Mouse (Mus musculus) forelimb bud, embryonic 11.5 days (tissue): Measurements from ENCODE around the gene Meis2.

Source experiments
- DNase-seq: peaks from one replicate; pipeline ENCODE4 v3.0.0-alpha.2; 2012; ENCODE audit warnings: low read depth, low spot score

Meis2 gene

GRCm38 (mm10) chr2:116068461-116068860 lies 2.8 kb upstream of the Meis2 start:
- no peak for DNase-seq

- DNase-seq, result no peak
These were observed 2.1 kb upstream of the Meis2 start for GRCm38 (mm10) chr2:116067711-116068110.

- peak; percentile 83 for DNase-seq
These were observed 1.4 kb upstream of the Meis2 start for GRCm38 (mm10) chr2:116067065-116067497.

DNA sequence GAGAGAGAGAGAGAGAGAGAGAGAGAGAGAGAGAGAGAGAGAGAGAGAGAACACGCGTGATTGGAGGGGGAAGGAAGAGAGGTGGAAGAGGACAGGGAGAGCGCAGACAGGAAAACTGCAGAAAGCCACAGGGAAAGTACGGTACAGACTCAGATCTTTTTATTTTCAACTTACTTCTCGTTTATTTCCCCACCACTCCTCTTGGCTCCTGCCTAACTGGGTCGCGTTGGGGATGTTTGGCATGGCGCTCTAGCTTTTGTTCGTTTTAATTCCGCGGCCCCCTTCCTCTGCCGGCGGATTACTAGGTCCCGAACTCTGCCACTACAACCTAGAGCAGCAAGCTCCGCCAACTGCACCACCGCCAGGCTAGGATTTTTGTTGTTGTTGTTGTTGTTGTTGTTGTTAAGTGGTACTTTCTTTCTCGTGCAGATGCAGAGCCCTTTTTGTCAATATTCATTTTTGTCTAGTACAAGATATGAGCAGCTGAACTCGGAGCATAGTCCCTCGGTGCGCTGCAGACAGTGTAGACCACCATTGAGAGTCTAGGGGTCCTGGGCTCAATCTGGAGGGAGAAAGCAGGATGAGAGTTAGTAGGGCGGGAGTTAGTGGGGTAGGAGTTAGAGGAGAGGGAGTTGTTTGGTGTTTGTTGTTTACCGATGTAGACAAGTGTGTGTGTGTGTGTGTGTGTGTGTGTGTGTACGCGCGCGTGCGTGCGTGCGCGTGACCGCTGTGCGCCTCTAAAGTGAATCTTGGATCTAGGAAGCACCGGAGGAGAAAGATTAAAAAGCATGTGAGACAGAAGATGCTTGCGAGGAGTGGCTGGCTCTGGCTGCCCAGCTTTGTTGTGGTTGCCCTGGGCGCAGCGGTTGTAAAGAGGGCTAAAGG lies 660 bp upstream of the Meis2 start:
- DNase-seq, result no peak

- no peak for DNase-seq
These were observed 582 bp downstream of the Meis2 start for GRCm38 (mm10) chr2:116065057-116065456.

DNA sequence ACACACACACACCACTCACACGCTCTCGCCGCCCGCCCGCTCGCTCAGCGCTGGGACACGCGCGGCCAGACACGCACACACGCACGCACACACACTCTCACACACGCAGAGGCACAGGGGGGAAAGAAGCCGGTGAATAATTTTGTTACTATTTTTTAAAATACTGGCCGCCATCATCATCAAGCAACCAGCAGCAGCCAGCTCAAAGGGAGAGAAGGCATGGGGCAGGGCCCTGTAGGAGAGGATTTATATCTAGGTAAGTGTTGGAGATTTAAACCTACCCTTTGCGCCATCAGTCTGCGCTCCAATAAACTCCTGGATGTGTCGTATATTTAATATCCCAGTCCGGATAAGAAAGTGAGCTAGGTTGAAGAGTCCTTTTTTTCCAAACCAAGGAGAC lies 1.1 kb downstream of the Meis2 start:
- DNase-seq, result no peak

GRCm38 (mm10) chr2:116063819-116064293 lies 1.8 kb downstream of the Meis2 start:
- DNase-seq, result no peak

DNA sequence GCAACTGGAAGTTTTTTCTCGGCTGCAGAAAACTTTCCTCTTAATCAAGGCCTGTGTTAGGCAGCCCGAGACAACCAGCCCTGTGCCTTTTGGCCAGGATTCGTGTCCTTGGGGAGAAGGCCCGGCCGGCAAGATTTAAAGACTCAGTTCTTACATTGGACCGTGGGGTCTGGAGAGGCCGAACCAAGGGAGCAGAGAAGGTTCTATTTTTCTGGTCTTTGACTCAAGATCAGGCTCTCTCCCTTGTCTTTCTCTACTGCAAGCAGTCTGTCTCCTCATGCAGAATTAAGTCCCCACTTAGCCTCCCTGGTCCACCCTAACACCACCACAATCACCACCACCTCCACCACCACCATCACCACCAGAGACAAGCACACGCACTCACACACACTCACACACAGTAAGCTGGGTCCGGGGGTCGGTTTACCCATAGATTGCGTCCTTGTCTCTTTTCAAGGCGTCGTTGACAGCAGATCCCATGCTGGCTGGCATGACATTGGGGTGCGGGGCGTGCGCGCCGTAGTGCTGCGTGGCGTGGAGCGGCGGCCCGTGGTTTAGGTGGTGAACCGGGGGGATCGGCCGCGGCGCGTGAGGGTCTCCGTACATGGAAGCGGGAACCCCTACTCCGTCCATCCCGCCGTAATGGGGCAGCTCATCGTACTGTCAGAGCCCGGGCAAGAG lies 2.7 kb downstream of the Meis2 start:
- DNase-seq, result no peak

DNA sequence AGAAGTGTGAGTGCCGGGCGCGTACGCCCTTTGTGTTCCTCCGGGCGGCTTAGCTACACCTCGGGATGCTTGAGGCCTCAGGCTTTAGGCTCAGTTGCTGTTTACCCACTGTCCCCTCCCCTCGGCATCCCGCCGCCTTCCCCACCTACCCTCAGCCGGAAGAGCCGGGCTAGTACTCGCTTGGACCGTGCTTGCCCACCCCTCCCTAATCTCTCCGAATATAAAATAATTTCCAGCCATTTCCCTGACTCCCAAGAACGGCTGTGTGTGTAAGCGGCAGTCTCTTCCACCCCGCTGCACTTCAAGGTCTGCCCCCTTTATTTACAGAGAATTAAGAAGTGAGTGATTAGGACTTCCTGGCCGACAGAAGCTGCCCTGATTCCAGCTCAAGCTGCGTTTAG lies 3.4 kb downstream of the Meis2 start:
- DNase-seq, result no peak

DNA sequence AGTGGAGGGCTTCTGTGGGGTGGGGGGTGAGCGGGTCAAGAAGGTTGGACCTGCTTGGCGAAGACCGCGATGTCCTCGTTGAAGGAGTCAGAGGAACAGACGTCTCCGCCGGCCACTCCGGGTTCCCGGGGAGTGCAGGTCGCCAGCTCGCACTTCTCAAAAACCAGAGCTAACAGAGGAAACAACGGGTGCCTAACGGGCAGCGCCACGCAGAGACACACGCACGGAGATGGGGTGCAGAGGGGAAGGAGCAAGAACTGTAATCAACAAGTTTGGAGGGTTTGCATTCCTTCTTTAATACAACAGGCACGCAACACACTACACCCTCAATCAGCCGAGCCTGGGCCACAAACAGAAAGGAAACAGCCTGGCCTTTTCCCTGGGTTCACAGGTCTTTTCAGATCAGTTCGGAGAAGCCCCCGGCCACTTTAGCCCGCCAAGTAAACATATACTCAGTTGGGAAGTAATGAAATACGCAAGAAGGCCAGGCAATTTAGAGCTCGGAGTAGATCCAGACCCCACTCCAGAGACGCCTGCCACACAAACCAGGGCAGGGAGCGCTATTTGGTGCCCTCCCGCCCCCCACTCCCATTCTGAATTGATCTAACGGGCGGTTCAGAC lies 4.1 kb downstream of the Meis2 start:
- no peak for DNase-seq

- no peak for DNase-seq
These were observed 4.8 kb downstream of the Meis2 start for GRCm38 (mm10) chr2:116060701-116061400.

DNA sequence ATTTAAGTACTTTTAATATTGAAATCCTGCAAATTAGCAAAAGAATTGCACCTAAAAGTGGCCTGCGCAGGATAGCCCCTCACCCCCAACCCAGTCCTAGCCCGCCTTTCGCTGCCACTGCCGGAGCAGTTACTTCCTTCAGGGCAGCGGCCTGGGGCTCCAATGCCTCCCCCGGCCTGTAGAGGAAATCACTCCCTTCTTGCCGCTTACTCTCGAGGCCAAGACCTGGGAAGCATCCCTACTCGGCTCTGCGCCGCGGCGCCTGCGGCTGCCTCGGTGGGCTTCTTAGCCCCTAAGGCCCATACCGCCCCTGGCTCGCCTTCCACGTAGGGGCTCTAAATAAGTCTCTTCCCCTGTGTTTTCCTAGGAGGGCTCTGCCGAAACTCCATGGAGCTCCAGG lies 5.4 kb downstream of the Meis2 start:
- DNase-seq, result no peak

GRCm38 (mm10) chr2:116059661-116060060 lies 6.0 kb downstream of the Meis2 start:
- no peak for DNase-seq

DNA sequence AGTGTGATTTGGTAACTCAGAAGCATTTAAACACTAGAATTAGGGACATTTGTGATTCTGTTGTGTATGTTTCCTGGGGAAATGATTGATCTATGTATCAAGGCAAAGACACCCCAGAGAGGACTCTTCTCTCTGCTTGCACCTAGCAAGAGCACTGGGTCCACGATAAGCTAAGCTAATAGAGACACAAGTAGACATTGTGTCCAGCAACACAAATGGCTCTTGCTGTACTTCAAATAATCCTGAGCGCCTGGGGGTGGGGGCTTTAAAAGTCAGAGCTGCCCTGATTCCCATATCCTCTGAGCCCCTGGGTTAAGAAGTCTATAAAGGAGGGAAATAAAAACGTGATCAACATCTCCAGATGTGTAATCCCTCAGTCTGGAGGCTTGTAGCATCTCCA lies 6.6 kb downstream of the Meis2 start:
- DNase-seq, result no peak

DNA sequence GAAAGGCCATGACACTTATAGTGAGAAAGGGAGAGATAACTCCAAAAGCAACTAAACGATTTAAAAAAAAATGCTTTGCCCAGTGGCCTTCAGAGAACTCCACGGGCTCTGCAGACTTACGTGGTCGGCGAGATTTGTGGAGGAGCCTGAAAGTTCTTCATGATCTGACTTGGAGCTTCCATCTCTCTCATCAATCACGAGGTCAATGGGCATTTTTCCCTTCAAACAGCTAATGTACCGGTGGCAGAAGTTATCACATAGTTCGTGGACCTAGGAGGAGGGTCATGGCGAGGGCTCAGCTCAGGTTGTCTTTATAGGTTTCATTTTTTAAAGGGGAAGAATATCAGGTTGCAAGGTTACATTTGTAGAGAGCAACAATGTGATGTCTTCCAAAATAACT lies 7.1 kb downstream of the Meis2 start:
- no peak for DNase-seq

DNA sequence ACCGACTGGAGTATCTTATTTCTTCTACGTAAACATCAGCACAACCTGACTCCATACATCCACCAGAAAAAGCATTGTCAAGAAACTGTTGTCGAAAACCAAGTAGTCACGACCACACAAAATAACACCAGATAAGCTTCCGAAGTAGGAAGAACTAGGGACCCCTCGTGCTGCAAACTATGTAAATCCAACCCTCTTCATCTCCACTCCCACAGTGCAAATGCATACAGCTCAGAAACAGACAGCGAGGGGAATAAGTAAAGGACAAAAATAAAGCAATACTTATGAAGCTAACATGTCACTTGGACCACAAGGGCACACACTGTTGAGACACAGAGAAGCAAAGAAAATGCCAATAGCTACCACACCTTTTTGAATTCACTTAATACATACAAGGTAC lies 8.8 kb downstream of the Meis2 start:
- no peak for DNase-seq

DNA sequence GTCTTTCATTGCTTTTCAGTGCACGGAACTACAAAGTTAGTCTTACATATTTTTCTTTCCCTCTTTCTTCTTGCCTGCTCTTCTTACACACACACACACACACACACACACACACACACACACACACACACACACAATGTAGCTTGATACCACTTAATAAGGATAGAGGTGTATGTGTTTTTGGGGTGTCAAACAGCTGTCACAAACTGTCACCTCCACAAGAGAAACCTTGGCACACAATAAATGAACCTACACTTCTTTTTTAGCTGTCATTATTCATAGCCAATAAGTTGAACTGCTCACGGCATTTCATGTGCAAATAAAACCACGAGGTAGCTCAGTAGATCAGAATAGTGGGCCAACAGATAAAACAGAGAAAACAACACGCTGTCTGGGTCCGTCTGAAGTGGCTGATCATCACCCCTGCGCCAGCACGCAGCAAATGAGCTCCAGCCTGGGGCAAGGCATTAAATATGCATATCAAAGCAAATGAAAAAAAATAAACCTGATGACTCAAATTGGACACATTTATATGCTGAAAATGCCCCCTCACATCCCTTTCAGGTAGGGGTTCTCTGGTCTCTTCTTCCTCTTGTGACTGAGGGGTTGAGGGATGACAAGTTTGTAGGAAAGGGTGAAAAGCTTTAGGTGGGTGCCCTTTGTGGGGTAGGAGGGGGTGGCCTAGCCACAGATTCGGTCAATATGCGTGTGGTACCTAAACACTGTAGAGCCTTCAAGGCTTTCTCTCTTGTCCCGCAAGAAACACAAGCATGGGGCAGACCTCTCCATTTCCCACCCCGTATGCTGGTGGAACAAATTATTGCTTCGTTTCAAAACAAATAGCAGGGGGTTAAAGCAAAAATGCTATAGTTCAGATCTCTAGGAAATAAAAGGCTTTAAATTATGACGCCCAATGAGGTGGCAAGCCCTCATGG lies 9.7 kb downstream of the Meis2 start:
- no peak for DNase-seq

GRCm38 (mm10) chr2:116053931-116054330 lies 11.7 kb downstream of the Meis2 start:
- no peak for DNase-seq

DNA sequence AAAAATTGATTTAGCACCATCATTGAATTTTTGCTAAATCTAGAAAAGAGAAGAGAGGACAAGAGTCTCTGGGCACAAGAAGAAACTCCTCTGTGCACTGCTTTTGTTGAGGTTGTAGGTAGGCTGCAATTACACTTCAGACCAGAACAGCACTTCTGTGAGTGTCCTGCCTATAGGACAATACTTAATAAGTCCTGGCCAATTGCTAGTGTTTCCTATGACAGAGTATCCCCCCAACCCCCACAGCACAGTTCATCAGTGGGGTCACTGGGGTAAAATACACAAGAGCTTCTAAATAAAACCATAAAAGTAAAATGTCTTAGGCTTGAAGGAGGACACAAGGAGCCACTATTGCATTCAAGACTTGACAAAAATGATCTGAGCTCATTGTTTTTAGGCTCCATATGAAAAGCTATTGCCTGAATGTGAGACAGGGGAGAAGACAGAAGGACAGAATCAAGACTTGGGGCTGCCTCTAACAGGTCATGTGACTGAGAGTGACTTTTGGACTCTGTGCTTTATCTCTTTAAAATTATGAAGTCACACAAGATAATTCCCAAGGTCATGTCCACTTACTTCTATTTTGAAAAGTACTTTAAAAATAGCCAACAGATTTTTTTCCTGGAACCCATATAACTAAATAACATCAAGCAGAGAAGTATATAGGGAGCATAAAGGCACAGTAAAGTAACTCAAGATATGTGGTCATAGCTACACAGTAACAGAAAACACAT lies 12.8 kb downstream of the Meis2 start:
- no peak for DNase-seq
